Comparison of ENCODE assay signal across 8 mouse cellular contexts in genomic region chr13:24565950-24566320, GRCm38 (mm10). TPM values are rescaled to one million over a fixed set of nuclear protein-coding genes. Genes with fewer than 3 reads are reported as not detected.
DNase-seq lines count a peak whose midpoint lies in the region; ATAC-seq lines count a peak whose summit lies in the region.

No protein-coding gene starts in this region.

- peaks cover 49% of the 10 kb centered on the region for H3K4me1 ChIP-seq in heart, embryonic 10.5 days
- peaks cover 23% of the 10 kb centered on the region for H3K4me1 ChIP-seq in limb, embryonic 13.5 days
- H3K4me1 ChIP-seq in neural tube, embryonic 13.5 days (replicated peaks): 0 out of 2 replicates have a peak, but pooled peaks cover 9% of the 10 kb centered on the region

- H3K27me3 ChIP-seq in heart, embryonic 10.5 days (ENCODE audit: insufficient read depth, poor library complexity, severe bottlenecking): no peaks in the 10 kb centered on the region
- H3K27me3 ChIP-seq in limb, embryonic 13.5 days: no peaks in the 10 kb centered on the region
- no peaks in the 10 kb centered on the region for H3K27me3 ChIP-seq in neural tube, embryonic 13.5 days

- H3K36me3 ChIP-seq in heart, embryonic 10.5 days: no peaks in the 10 kb centered on the region
- H3K36me3 ChIP-seq in limb, embryonic 13.5 days: no peaks in the 10 kb centered on the region
- no peaks in the 10 kb centered on the region for H3K36me3 ChIP-seq in neural tube, embryonic 13.5 days

- peak overlapping the region; percentile 28; the same call in 1 of the 2 replicates for H3K4me3 ChIP-seq in heart, embryonic 10.5 days
- H3K4me3 ChIP-seq in limb, embryonic 13.5 days: no peak overlapping the region
- H3K4me3 ChIP-seq in neural tube, embryonic 13.5 days: no peak overlapping the region

- peak; percentile 71 for ATAC-seq in limb, embryonic 13.5 days (ENCODE audit: low FRiP score, low read depth)
- peak; percentile 61; the same call in 1 of the 2 replicates for ATAC-seq in neural tube, embryonic 13.5 days (ENCODE audit: low read depth)

- H3K9ac ChIP-seq in limb, embryonic 13.5 days: no peak overlapping the region
- no peak overlapping the region for H3K9ac ChIP-seq in neural tube, embryonic 13.5 days

- peak; percentile 18 for DNase-seq in retina, postnatal 1 day
- DNase-seq in retina, embryonic 14.5 days (ENCODE audit: low spot score): no peak
- peak; percentile 92 for DNase-seq in heart, embryonic 10.5 days (ENCODE audit: low spot score)
- no peak for DNase-seq in layer of hippocampus, adult 11-12 months (ENCODE audit: low spot score)
- no peak for DNase-seq in thymus, postnatal 0 days (ENCODE audit: low spot score)
- no peak for DNase-seq in left cerebral cortex, adult 8-10 months (ENCODE audit: low spot score in 2 of 2)

- no peaks in the 10 kb centered on the region for H3K9me3 ChIP-seq in heart, embryonic 10.5 days
- H3K9me3 ChIP-seq in limb, embryonic 13.5 days: no peaks in the 10 kb centered on the region
- H3K9me3 ChIP-seq in neural tube, embryonic 13.5 days: no peaks in the 10 kb centered on the region

- no peak overlapping the region for H3K4me2 ChIP-seq in limb, embryonic 13.5 days (replicated peaks)
- H3K4me2 ChIP-seq in neural tube, embryonic 13.5 days: no peak overlapping the region

- peak overlapping the region; percentile 87 for H3K27ac ChIP-seq in heart, embryonic 10.5 days
- peak overlapping the region; percentile 81 for H3K27ac ChIP-seq in limb, embryonic 13.5 days
- H3K27ac ChIP-seq in neural tube, embryonic 13.5 days (replicated peaks): peak overlapping the region; percentile 66

- WGBS in heart, embryonic 10.5 days: 2% methylated on average over 3 of the region's 3 CpGs
- 26% methylated on average over 3 of the region's 3 CpGs for WGBS in limb, embryonic 13.5 days
- WGBS in neural tube, embryonic 13.5 days: 36% methylated on average over 3 of the region's 3 CpGs

RNA-seq across cellular contexts. Expression of gene Ripor2, which starts 16.1 kb away (rescaled TPM):
- 5.2 and 6.8 TPM in 2 replicates for polyA plus RNA-seq in heart, embryonic 10.5 days (2016; fragmentation: Nextera tagmentation; extraction: Ambion mirVana)
- polyA plus RNA-seq in limb, embryonic 13.5 days (2015; fragmentation: Nextera tagmentation; extraction: Ambion mirVana): 4.1 and 4.2 TPM in 2 replicates
- polyA plus RNA-seq in neural tube, embryonic 13.5 days (2015; fragmentation: Nextera tagmentation; extraction: Ambion mirVana): 20.7 and 21.7 TPM in 2 replicates
- 16.3 and 18.6 TPM in 2 replicates for polyA plus RNA-seq in thymus, postnatal 0 days (2015; fragmentation: Nextera tagmentation; extraction: Ambion mirVana)
- total RNA-seq in left cerebral cortex, adult 8-10 months (2022): 10 to 100 TPM; 52.0 to 64.0 (median 60.2) TPM

Comparison
In these comparisons a context has a peak if more than half of its experiments do, and no peak if none do; other contexts are left out.
1. DNase-seq: peak in retina, postnatal 1 day (single experiment) and heart, embryonic 10.5 days (single experiment); none in retina, embryonic 14.5 days (single experiment), layer of hippocampus, adult 11-12 months (single experiment), thymus, postnatal 0 days (single experiment) and left cerebral cortex, adult 8-10 months (0 of 2).
2. Peak in every context shown above with its lines, with median percentiles within 50 percentile points of each other: H3K27ac ChIP-seq.